Mouse (Mus musculus) neutrophil, adult 5-6 weeks (primary cell): ENCODE data around the gene Ip6k2. TPM values are rescaled to one million over a fixed set of nuclear protein-coding genes. Genes with fewer than 3 reads are reported as not detected.

Experiments
- ATAC-seq: fragments of 151-379, 151-347 bp; 2 replicates; pipeline ENCODE4 v1.8.0; 2017; ENCODE audit warnings: mild to moderate bottlenecking, moderate TSS enrichment; ENCODE audit not compliant: insufficient number of reproducible peaks, poor library complexity, low FRiP score, severe bottlenecking; ENCODE audit errors: extremely low read depth
- total RNA-seq: library from RNA; stranded (forward); fragments of 200-1000 nt; gene quantifications from 2 replicates; pipeline ENCODE4 v1.2.3, GENCODE M21; 2017

The Ip6k2 gene
- total RNA-seq, result 70.6 and 87.9 TPM in 2 replicates

GRCm38 (mm10) chr9:108783548-108784463, at the start of gene Ip6k2:
Gene Ip6k2 (plus strand): TSS chr9:108783796.
- peak; percentile 92 for ATAC-seq

- no peak for ATAC-seq
These were observed 49.0 kb upstream of the Ip6k2 start for GRCm38 (mm10) chr9:108734626-108735025.

- no peak for ATAC-seq
These were observed 44.4 kb upstream of the Ip6k2 start for GRCm38 (mm10) chr9:108739239-108739638.

DNA sequence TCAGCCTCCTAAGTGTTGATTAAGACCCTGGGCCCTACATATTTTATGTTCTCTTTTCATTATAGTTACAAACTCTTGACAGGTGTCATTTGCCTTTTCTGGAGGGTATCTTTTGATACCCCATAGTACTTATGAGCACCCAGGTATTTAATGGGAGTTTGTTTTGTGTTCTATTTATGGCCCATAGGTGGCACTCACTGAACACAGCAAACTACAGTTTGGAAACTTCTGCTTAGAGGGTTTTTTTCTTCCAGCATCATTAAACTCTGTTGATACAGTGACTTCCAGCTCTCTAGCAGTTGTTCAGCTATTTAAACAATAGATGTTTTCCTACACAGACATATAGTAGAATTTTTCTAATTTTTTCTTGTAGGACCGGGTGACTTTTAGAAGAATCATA, 43.5 kb upstream of the Ip6k2 start:
- ATAC-seq, result no peak

- no peak for ATAC-seq
These were observed 41.5 kb upstream of the Ip6k2 start for GRCm38 (mm10) chr9:108742048-108742447.

DNA sequence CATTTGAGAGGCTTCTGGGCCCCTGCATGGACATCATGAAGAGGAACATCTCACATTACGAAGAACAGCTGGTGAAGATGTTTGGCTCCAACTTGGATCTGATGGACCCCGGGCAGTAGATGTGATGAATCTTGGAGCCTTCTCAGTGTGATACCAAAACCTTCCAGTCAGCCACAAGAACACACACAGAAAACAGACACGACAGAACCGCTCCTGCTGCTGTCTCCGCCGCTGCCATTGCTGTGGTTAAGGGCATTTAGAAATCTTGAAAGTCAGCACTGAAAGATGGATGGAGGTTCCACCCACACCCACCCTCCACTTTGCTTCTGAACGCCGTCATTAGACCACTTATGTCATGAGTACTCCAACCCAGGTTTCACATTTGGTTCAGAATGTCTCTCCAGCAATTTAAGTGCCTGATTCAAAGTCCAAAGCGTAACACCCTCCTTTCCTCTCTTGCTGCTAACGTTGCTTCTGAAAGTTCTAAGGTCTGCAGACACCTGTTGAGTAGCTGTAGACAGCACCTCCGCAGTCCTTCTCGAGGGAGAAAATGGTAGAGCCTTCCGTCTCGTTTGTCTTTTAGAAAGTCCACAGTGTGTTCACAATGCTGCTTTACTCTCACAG, 36.6 kb upstream of the Ip6k2 start:
- no peak for ATAC-seq

DNA sequence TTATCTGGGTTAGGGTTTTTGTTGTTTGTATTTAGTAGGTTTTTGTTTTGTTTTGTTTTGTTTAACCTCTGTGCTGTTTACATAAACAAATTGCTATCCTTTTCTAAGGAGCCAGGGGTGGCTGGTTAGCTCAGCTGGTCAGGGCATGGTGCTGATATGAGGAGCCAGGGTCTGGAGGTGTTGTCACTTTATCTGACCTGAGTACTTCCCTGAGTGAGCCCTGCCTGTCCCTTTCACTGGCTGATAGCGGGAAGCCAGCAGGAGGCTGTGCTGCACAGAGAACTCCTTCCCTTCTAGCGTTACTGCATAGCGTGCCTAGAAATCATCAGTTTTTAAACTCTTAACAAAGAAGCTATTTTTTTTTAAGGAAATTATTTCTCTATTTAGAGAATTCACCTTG, 35.9 kb upstream of the Ip6k2 start:
- no peak for ATAC-seq

- ATAC-seq, result no peak
These were observed 34.9 kb upstream of the Ip6k2 start for GRCm38 (mm10) chr9:108748600-108749183.

DNA sequence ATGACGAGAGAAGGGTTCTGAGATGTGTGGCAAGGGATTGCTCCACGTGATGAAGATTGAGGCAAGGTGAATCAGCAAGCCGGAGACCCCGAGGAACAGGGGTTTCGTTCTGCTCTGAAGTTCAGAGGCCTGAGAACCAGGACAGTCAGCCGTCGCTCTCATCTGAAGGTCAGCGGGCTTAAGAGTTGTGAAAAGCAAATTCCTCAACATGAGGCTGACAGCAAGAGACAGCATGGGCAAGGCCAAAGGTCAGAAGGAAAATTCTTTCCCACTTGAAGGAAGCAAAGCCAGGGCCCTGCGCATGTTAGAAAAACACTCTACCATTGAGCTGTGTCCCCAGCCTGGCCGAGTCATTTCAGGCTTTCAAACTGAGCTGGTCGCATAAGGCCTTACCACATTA, 33.0 kb upstream of the Ip6k2 start:
- no peak for ATAC-seq

- no peak for ATAC-seq
These were observed 31.3 kb upstream of the Ip6k2 start for GRCm38 (mm10) chr9:108752142-108752920.

DNA sequence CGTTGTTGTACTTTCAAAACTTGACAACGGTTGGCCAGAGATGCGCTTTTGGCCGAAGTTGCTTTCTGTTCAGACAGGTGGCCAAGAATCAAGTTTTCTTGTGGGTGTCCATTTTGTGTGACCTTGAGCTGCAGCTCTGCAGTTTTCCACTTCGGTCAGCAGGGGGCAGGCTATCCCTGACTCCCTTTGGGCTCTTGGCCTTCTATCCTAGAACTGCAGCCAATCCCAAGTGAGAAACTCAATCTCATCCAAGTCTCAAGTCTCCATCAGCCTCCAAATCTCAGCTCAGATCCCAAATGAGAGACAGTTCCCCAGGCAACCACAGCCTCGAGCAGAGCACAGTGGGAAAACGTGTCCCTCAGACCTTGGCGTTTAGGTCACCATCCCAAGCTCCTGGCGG, 30.3 kb upstream of the Ip6k2 start:
- ATAC-seq, result no peak

GRCm38 (mm10) chr9:108753976-108754375, 29.6 kb upstream of the Ip6k2 start:
- ATAC-seq, result no peak

GRCm38 (mm10) chr9:108754423-108754822, 29.2 kb upstream of the Ip6k2 start:
- no peak for ATAC-seq

- no peak for ATAC-seq
These were observed 26.2 kb upstream of the Ip6k2 start for GRCm38 (mm10) chr9:108757406-108757805.

- no peak for ATAC-seq
These were observed 24.5 kb upstream of the Ip6k2 start for GRCm38 (mm10) chr9:108759121-108759520.

DNA sequence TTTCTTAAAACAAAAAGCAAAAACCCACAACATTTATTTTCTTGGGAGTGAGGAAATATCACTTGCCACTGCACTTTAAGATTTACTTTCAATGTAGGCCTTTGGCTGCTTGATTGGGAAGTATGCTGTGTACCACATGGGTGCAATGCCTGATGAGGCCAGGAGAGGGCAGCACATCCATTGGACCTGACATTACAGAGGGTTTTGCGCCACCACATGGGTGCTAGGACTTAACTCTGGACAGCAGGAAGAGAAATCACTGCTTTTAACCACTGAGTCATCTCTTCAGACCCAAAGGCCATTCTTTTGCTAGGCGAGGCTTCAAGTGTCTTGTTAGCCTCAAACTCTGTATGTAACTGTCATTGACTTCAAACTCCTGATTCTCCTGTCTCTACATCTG, 23.8 kb upstream of the Ip6k2 start:
- ATAC-seq, result peak; percentile 55; the same call in 1 of the 2 replicates

DNA sequence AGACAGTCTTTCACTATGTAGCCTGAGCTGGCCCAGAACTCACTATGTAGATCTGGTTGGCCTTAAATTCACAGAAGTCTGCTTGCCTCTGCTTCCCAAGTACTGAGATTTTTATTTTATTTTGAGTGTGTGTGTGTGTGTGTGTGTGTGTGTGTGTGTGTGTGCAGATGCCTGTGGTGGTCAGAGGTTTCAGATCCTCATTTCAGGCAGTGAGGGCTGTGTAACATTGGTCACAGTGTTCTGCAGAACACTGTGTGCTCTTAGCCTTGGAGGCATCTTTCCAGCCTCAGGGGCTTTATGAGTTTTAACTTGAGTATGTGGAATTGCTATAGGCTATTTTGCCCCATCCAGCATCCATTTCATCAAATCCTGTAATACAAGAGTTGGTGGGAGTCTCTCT, 22.0 kb upstream of the Ip6k2 start:
- no peak for ATAC-seq

DNA sequence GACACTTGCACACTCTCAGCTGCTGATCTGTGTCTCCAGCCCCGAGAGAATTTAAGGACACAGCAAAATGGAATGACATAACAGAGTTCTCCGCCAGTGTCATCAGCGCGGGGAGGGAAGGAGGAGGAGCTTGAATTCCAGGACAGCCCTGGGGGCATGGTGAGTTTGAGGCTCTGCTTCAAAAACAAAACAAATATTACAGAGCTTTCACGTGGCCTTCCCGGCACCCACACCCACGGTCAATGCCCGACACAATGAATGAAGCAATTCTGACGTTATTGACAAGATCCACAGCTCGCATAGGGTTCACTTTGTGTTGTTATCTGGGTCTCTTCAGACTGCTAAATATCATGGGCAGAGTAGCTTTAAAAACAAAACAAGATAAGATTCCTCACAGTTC, 18.6 kb upstream of the Ip6k2 start:
- no peak for ATAC-seq

- no peak for ATAC-seq
These were observed 7.0 kb upstream of the Ip6k2 start for GRCm38 (mm10) chr9:108776614-108777013.
